Mouse (Mus musculus): ENCODE measurements around the gene Fkbp11. TPM values are rescaled to one million over a fixed set of nuclear protein-coding genes. Genes with fewer than 3 reads are reported as not detected.

Fkbp11 gene
- polyA plus RNA-seq, 1 experiment: 18.2 TPM

DNA sequence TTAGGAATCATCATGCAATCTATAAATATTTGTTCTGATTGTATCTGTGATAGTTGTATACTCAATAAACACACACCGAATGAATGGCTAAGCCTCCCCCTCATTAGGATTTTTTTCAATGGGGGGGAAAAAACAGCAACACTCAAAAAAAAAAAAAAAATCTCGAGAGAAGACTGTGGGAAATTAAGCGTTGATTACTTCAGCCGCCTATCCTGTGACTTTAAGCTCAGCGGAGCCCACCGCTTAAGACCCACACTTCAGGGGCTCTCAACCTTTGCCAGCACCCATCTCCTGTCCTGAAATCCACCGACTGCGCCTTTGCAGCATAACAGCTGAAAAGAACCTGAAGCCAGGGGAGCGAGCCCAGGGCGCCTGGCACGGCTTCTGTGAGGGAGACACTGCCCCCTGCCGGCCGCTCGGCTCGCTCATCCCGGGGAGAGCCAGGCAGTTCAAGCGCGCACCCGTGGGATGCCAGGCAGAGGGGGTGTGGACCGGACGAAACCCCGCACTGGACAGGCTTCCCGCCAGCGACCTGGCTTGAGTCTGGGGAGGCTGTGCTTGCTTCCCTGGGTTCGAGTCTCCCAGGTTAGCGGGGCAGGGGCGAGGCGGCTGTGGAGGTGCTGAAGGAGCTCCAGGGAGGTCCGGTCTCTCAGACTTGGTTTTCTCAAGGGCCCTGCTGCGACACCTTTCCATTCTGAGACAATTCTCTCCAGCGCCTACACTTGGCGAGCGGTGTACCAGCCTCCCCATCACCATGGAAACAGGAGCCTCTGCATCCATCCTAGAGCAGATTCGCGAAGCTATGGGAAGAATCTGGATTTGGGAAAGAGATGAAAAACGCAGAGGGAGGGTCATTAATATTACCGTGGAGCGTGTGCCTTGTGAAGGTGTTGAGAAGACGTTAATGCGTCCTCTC lies 28.6 kb downstream of the Fkbp11 start:
- TF ChIP-seq GATA1 (IDR thresholded peaks at IDR 0.05; ENCODE audit: borderline replicate concordance, low read length) (no peak), FLI1 (IDR thresholded peaks at IDR 0.05; ENCODE audit: low read length) (no peak)
- peaks cover 11% of the 10 kb centered on the region for H3K4me1 ChIP-seq
- H3K9me3 ChIP-seq: no peaks in the 10 kb centered on the region
- peaks cover 77% of the 10 kb centered on the region for H3K27me3 ChIP-seq (replicated peaks)
- H3K36me3 ChIP-seq (replicated peaks; ENCODE audit: low read length): no peaks in the 10 kb centered on the region
- peak overlapping the region; percentile 86 for H3K4me3 ChIP-seq (replicated peaks)

DNA sequence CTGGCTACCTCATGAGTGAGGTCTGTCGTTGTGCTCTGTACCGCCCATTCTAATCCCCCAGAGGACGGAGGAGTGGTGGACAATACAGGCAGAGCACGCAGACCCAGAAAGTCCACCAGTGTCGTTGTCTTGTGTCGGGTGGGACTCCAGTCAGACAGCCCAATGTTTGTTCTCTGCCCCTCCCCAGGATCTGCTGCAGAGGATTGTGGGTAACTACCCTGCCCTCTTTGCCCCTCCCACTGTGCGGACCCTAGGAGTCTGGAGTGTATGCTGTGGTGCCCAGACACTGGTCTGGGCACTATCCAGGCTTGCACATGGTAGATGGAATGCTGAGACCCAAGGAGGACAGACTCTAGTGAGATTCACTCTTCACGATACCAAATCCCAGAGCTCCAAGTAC lies 31.8 kb downstream of the Fkbp11 start:
- TF ChIP-seq GATA1 (IDR thresholded peaks at IDR 0.05; ENCODE audit: borderline replicate concordance, low read length): no peak
- TF ChIP-seq FLI1 (IDR thresholded peaks at IDR 0.05; ENCODE audit: low read length): no peak
- Histone ChIP-seq H3K9me3 (no peaks in the 10 kb centered on the region), H3K36me3 (replicated peaks; ENCODE audit: low read length) (no peaks in the 10 kb centered on the region), H3K4me1 (peaks cover 21% of the 10 kb centered on the region), H3K4me3 (replicated peaks) (no peak overlapping the region), H3K27me3 (replicated peaks) (peaks cover 70% of the 10 kb centered on the region)

DNA sequence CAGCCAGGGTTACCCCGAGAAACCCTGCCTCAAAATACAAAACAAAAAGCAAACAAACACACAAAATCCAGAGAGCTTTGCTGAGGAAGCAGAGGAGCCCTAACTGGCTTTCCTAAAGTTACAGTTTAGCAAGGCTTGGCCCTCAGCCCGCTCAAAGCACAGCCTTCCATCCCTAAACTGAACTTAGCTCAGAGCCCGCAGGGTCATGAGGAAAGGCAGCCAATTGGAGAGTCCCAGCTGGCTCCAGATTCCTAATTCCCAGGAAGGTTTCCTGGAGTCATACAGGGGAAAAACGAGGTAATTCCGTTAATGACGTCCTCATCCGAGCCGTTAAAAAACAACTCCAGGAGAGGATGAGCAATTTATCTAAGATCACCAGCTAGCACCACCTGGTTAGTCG lies 32.3 kb downstream of the Fkbp11 start:
- peaks cover 21% of the 10 kb centered on the region for H3K4me1 ChIP-seq
- H3K36me3 ChIP-seq (replicated peaks; ENCODE audit: low read length): no peaks in the 10 kb centered on the region
- no peak for TF ChIP-seq FLI1 (IDR thresholded peaks at IDR 0.05; ENCODE audit: low read length)
- H3K27me3 ChIP-seq (replicated peaks): peaks cover 70% of the 10 kb centered on the region
- H3K4me3 ChIP-seq (replicated peaks): no peak overlapping the region
- no peaks in the 10 kb centered on the region for H3K9me3 ChIP-seq

DNA sequence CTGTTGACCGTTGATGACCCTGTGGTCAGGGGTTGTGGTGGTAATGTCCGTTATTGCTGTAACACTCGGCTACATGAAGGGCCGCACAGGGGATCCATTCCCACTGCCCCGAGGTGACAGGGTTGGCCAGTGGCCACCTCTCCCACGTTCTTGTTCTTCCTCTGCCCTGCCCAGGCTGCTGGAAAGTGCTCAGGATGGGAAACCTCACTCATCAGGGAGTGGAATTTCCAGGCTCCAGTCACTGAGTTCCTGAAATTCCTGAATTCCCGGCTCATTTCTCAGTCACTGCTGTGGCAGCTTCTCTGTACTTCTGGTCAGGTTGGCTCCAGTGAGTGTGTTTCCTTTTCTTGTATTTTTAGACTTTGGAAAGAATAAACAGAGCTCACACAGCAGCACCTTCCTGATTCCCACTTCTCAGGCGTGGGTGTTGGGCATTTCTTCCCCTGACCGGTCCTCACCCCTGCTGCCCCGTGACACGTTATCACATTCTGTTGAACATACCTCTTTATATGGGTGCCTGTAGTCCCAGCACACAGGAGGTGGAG lies 35.8 kb downstream of the Fkbp11 start:
- peaks cover 3% of the 10 kb centered on the region for H3K9me3 ChIP-seq
- no peaks in the 10 kb centered on the region for H3K36me3 ChIP-seq (replicated peaks; ENCODE audit: low read length)
- TF ChIP-seq FLI1 (IDR thresholded peaks at IDR 0.05; ENCODE audit: low read length) (no peak), GATA1 (IDR thresholded peaks at IDR 0.05; ENCODE audit: borderline replicate concordance, low read length) (no peak)
- H3K4me3 ChIP-seq (replicated peaks): no peak overlapping the region
- peaks cover 12% of the 10 kb centered on the region; the same call in 1 of the 2 replicates for H3K4me1 ChIP-seq
- peaks cover 76% of the 10 kb centered on the region for H3K27me3 ChIP-seq (replicated peaks)

DNA sequence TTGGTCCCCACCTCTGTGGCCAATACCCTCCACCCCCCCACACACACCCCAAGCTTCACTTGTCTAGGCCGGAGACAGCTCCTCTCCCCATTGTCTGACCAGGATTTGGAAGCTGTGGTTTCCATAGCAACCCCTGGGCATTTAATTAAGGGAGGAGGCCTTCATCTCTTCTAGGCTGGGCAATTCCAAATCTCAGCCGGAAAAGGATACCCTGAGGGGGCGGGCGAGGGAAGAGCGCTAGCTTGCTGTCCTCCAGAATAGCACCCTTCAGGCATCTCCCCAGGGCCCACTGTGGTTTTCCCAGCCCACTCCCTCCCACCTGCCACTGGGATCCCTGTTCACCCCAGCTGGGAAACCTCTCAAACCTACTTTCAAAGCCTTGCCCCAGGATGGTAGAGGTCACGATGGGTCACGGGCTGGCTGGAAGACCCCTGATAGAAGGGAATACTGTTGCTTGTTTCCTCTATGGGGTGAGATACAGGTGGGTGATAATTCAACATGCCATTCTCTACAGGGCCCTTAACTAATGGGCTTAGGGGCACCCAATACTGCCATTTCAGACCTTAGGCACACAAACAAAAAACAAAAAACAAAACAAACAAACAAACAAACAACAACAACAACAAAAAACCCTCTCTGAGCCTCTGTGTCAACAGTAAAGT lies 36.4 kb downstream of the Fkbp11 start:
- TF ChIP-seq FLI1 (IDR thresholded peaks at IDR 0.05; ENCODE audit: low read length): no peak
- TF ChIP-seq GATA1 (IDR thresholded peaks at IDR 0.05; ENCODE audit: borderline replicate concordance, low read length): no peak
- Histone ChIP-seq H3K4me1 (peaks cover 12% of the 10 kb centered on the region; the same call in 1 of the 2 replicates), H3K9me3 (peaks cover 3% of the 10 kb centered on the region), H3K4me3 (replicated peaks) (no peak overlapping the region), H3K27me3 (replicated peaks) (peaks cover 76% of the 10 kb centered on the region), H3K36me3 (replicated peaks; ENCODE audit: low read length) (no peaks in the 10 kb centered on the region)

DNA sequence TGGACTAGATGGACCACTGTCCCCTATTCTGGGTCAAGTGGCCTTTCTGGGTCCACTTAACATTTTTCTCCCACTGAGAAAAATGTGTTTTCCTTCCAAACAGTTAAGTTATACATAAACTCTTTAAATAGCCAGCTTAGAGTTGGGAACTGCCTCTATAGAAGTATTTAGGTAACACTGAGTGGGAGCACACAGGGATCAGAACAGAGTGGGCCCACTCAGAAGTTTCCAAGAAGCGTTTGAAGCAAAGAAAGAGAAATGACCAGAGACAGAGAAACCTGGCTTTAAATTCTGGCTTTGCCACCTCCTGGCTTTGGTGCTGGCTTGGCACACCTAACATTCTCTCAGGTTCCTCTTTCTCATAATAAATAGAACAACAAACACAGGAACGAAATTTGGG lies 38.3 kb downstream of the Fkbp11 start:
- H3K27me3 ChIP-seq (replicated peaks): peaks cover 57% of the 10 kb centered on the region
- no peak overlapping the region for H3K4me3 ChIP-seq (replicated peaks)
- peaks cover 14% of the 10 kb centered on the region for H3K4me1 ChIP-seq
- peaks cover 7% of the 10 kb centered on the region for H3K9me3 ChIP-seq
- H3K36me3 ChIP-seq (replicated peaks; ENCODE audit: low read length): no peaks in the 10 kb centered on the region
- TF ChIP-seq FLI1 (IDR thresholded peaks at IDR 0.05; ENCODE audit: low read length) (no peak), GATA1 (IDR thresholded peaks at IDR 0.05; ENCODE audit: borderline replicate concordance, low read length) (no peak)

DNA sequence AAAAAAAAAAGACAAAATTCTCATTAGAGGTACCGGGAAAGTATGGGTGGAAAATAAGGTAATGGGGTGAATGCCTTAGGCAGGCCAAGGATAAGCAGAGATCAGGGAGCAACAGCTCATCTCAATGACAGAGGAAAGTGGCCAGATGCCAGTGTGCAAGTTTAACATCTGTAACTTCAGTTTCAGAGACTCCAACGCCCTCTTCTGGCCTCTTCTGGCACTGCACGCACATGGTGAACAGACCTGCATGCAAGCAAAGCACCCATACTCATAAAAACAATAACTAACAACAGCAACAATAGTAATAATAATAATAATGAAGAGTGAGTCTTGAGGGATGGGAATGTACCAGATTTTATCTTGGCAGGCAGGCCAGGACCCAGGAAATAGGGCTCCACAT lies 42.1 kb downstream of the Fkbp11 start:
- no peaks in the 10 kb centered on the region for H3K36me3 ChIP-seq (replicated peaks; ENCODE audit: low read length)
- peaks cover 7% of the 10 kb centered on the region for H3K9me3 ChIP-seq
- no peak overlapping the region for H3K4me3 ChIP-seq (replicated peaks)
- H3K4me1 ChIP-seq: peaks cover 24% of the 10 kb centered on the region
- TF ChIP-seq GATA1 (IDR thresholded peaks at IDR 0.05; ENCODE audit: borderline replicate concordance, low read length) (no peak), FLI1 (IDR thresholded peaks at IDR 0.05; ENCODE audit: low read length) (no peak)
- peaks cover 42% of the 10 kb centered on the region for H3K27me3 ChIP-seq (replicated peaks)

DNA sequence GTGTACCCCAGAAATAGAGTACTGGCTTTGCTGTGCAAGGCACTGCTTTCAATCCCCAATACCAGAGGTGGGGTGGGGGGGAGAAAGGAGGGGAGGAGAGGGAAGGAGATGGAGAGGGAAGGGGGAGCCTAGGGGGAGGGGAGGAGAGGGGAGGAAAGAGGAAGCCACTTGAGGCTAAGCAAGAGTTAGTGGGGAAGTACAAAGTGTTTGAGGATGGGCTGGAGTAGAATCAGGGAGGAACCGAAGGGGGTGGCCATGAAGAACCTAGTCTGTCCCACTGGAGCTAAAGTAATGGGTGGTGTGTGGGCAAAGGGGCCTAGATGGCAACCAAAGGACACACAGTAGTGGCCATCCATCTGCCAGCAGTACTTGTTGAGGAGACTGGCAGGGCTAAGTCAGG lies 44.3 kb downstream of the Fkbp11 start:
- TF ChIP-seq GATA1 (IDR thresholded peaks at IDR 0.05; ENCODE audit: borderline replicate concordance, low read length): no peak
- TF ChIP-seq FLI1 (IDR thresholded peaks at IDR 0.05; ENCODE audit: low read length): no peak
- H3K4me3 ChIP-seq (replicated peaks): peak overlapping the region; percentile 56
- peaks cover 32% of the 10 kb centered on the region for H3K27me3 ChIP-seq (replicated peaks)
- H3K4me1 ChIP-seq: peaks cover 24% of the 10 kb centered on the region
- H3K9me3 ChIP-seq: peaks cover 7% of the 10 kb centered on the region
- no peaks in the 10 kb centered on the region for H3K36me3 ChIP-seq (replicated peaks; ENCODE audit: low read length)

DNA sequence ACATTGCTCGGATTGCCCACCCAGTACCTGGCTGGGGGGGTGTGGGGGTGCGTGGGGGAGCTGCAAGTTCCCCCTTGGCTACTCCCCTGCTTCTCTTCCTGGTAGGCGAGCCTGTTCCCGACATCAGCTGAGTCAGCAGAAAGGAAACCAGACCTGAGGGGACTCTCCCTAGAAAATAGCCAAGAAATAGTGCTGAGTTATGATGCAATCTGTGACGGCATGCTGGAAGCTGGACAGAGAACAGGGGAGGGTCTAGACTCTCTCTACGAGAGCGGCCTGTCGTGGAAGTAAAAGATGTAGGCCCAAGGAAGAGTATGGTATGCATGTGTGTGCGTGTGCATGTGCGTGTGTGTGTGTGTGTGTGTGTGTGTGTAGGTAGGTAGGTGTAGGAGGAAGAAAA lies 44.8 kb downstream of the Fkbp11 start:
- Histone ChIP-seq H3K4me3 (replicated peaks) (peak overlapping the region; percentile 28), H3K9me3 (peaks cover 7% of the 10 kb centered on the region), H3K27me3 (replicated peaks) (peaks cover 29% of the 10 kb centered on the region), H3K36me3 (replicated peaks; ENCODE audit: low read length) (no peaks in the 10 kb centered on the region), H3K4me1 (peaks cover 24% of the 10 kb centered on the region)
- TF ChIP-seq FLI1 (IDR thresholded peaks at IDR 0.05; ENCODE audit: low read length) (no peak), GATA1 (IDR thresholded peaks at IDR 0.05; ENCODE audit: borderline replicate concordance, low read length) (no peak)

DNA sequence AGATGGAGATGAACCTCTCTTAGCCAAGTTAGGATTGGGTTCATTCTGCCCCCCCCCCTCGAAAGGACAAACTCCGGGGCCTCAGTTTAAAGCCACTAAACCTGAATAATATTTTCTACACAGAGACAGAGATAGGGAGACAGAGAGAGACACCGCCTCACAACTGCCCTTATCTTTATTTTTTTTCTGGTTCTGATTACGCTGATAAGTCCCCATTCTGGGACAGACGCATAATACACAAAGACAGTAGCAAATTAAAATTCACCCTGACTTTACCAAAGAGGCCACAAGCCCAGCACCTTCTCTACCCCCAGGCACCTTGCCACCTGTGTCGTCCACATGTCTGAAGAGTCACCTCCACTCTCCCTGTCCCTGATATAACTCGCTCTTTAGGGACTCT lies 46.4 kb downstream of the Fkbp11 start:
- peaks cover 39% of the 10 kb centered on the region for H3K4me1 ChIP-seq
- H3K9me3 ChIP-seq: peaks cover 4% of the 10 kb centered on the region
- H3K36me3 ChIP-seq (replicated peaks; ENCODE audit: low read length): no peaks in the 10 kb centered on the region
- H3K4me3 ChIP-seq (replicated peaks): no peak overlapping the region
- TF ChIP-seq GATA1 (IDR thresholded peaks at IDR 0.05; ENCODE audit: borderline replicate concordance, low read length) (no peak), FLI1 (IDR thresholded peaks at IDR 0.05; ENCODE audit: low read length) (no peak)
- peaks cover 37% of the 10 kb centered on the region for H3K27me3 ChIP-seq (replicated peaks)
